Mouse (Mus musculus) thymus, postnatal 4 days (tissue): ENCODE data around the gene Mup5.
"Not testable (repeated sequence)": the region's sequence is repeated elsewhere in the genome, so short reads cannot be mapped to it uniquely, and the experiment has no call there.

Experiments used
- DNase-seq: peaks from one replicate; pipeline ENCODE4 v3.0.0; 2021

Gene Mup5

DNA sequence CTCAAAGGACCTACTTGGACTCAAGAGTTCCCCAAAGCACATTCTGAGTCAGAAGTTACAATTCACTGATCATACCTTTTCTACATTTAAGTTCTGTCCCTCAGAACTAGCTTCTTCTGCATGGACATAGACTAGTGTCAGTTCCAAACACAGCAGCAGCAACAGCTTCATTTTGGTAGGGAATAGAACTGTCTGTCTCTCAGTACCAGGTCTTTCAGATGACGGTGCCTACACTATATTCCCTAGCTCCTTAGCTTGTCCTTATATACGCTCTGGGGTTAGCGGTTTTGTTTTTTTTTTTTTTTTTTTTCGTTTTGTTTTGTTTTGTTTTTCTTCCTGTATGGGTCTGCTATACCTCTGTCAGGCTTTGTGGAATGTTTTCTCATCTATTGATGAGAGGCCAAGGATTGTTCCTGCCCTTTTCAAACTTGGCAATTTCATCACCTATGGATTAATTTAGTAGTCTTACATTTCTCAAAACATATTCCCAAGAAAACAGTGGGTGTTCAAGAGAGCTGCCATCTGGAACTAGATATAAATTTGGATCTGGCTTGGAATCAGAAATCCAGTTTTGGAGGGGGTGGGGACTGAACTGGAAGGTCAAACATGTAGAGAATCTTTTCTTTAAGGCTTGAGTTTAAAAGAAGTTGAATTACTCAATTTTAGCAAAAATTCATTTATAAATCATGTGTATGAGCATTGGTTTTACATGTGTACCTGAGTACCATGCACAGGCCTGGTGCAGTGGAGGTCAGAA lies at the start of gene Mup5:
Gene Mup5 (minus strand): TSS at position 282 of the 757 bp plus-strand sequence.
- DNase-seq, result no peak

DNA sequence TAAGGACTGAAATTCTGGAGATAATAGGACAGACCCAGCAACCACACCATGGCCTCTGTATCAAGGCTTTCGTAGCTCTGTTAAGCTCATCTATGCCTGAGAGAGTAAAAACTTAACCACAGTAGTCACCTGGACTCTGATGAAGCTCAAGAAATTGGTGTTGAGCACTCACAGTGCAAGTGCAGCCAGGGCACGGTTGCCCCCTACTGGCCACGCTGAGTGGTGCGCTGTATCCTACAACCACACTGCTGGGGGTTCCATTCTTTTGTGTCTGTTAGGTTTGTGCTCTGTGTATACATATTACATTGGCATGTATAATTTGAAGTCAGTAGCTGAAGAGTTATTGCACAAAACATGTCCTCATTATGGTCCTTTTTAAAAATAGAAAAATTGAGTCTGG lies 23.1 kb upstream of the Mup5 start:
- peak; percentile 12 for DNase-seq

DNA sequence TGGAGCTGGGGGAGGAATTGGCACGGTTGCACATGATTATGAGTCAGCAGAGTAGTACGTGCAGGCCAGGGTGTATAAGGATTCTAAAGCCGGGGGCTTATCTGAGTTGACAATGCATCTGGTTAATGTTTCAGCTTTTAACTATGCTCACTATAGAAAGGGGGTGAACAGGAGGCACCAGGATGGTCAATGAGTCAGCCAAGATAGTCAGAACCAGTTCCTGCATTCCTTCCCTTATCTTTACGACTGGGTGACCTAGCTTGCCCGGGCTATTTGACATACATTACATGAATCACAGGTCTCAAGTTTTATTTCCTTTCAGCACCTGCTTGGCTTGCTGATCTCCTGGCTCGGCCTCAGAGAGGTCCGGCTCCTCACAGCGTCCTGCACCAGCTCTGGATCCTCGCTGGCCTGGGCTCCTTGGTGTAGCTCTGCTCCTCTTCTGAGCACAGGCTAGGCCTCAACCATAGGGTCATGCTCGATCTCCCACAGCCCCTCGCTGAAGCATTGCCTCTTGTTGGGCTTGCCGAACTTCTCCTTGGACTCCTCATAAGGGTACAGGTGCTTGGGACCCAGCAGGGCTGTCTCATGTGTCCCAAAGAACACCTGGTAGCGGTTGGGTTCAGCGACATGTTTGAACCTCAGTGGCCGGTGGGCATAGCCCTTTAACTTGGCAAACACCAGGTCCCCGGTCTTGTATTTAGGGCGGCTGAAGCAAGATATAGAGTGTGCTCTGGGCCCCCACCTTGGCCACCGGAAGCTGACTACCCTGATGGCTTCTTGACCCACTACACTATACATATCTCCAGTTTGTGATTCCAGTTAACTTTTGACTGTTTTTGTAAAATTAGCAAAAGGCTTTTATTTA lies 21.0 kb upstream of the Mup5 start:
- no peak for DNase-seq

DNA sequence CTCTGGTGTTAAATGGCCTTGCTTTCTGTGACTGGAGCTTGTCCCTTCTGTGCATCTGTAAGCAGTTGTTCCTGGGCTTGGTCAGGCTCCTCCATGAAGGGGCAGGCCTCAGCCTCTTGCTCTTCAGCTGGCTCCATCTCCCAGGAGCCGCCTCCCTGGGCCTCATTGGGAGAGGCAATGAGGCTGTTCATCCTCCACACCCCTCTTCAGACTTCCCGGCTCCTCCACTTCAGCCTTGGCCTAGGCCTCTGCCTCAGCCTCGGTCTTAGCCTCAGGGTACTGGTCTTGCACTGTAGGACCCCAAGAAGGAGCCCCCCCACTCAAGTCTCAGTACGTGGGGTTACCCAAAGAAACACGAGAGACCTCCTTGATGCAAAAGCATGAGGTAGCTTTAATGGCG lies 20.3 kb upstream of the Mup5 start:
- DNase-seq, result no peak

DNA sequence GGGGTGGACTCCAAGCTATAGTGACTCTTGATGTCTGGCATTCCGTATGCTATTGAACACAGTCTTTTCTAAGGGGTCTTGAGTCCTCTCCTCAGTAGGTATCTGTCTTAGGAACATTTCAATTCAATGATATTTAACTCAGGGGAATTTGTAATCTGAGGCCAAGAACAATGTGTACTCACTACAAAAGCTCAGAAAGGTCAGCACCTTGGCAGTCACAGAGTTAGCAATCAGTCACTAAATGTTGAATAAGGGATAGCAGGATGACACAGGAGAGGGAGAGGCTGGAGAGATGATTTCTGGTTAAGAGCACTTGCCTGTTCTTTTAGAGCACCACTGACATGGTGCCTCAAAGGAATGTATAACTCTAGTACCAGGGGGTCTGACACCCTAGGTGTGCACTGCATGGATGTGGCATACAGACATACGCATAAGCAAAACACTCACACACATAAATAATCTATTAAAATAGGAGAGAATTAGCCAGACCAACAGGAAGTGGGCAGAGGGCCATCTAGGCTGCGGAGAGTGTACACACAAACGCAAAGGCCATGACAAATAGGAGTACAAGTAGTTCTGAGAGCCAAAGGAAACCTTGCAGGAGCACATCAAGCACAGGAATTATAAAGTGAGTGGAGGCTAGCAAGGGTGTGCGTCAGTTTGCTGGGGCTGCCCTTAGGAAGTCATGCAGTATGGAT lies 9.9 kb upstream of the Mup5 start:
- no peak for DNase-seq

DNA sequence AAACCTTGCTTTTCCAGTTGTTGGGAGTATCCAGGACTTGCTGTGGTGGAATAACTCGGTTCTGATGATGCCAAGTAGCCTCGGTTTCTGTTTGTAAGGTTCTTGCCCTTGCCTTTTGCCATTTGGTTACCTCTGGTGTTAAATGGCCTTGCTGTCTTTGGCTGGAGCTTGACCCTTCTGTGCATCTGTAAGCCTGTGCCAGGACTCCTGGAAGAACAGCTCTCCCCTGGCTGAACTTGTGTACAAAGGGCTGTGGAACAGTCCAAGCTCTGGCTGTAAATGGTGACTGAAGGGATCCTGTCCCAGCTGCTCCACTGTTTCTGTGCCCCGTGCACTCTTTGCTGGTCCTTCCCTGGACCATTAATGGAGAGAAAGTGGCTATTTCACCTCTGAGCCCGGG lies 5.8 kb downstream of the Mup5 start:
- DNase-seq, result no peak

DNA sequence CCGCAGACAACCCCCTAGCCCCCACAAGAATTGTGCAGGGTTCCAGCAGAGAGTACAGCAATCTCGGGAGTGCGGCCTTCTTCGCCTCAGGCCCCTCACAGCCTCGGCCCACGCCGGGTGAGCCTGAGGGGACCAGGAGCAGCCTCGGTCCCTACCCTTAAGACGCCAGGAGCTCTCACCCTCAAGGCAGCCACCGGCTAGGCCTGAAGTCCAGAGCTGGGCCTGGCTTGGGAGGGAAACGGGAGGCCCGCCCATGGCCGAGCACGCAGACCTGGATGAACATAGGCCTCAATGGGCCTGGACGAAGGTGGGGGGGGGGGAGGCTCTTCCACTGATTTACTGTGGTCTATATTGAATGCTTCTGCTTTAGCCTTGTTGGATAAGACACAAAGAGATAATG lies 11.8 kb downstream of the Mup5 start:
- no peak for DNase-seq

DNA sequence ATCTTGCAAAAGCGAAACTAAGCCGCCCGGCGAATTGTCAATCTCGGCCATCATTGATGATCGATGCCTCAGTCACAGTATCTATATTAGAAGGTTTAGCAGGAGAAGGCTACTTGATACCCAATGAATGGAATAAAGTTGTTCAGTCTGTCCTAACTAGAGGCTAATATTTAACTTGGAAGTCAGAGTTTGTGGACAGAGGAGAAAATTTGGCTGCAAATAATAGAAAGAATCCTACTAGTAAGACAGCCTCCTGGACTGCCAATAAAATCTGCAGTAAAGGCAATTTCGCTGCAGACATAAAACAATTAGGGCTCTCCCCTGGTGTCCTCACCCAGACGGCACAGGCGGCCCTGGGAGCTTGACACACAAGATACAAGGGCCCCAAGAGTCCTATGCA lies 12.5 kb downstream of the Mup5 start:
- not testable (repeated sequence) for DNase-seq

DNA sequence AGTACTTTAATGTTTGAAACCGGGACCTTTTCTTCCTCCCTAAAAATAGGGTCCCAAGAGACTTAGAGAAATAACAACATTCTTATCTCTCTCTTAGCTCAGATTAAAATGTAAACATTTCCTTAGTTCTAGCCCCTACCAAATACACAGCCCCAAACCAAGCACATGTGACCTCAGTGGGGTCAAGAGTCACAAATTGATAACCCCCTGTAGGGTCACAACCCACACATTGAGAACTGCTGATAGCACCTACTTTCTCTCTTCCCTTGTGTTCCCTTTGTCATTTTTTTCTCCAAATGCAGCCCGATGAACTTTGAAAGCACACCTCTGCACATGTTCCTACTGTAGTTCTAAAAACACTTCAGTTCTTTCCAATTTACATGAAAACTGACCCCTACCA lies 19.4 kb downstream of the Mup5 start:
- no peak for DNase-seq

DNA sequence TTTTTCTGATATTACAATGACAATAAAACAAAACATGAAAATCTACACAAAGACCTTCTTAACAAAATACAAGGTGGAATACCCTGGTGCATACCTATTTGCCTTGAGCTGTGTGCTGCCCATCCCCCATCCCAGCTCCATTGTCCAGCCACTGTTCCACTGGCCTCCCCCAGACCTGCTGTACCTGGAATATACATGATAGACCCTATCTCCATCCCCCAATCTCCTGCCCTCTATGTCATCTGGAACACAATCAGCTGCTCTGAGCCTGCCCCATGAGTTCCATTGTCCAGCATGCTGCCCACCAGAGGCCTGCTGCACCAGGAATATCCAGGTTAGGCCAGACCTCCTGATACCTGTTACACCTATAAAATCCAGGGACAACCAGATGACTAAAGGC lies 21.6 kb downstream of the Mup5 start:
- DNase-seq, result no peak

DNA sequence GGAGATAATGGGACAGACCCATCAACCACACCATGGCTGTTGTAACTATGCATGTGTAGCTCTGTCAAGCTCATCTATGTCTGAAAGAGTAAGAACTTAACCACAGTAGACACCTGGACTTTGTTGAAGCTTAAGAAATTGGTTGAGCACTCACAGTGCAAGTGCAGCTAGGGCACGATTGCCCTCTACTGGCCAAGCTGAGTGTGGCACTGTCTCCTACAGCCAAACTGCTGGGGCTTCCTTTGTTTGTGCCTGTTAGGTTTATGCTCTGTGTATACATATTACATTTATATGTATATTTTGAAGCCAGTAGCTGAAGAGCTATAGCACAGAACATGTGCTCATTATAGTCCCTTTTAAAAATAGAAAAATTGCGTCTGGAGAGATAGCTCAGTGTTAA lies 23.8 kb downstream of the Mup5 start:
- peak; percentile 13 for DNase-seq

DNA sequence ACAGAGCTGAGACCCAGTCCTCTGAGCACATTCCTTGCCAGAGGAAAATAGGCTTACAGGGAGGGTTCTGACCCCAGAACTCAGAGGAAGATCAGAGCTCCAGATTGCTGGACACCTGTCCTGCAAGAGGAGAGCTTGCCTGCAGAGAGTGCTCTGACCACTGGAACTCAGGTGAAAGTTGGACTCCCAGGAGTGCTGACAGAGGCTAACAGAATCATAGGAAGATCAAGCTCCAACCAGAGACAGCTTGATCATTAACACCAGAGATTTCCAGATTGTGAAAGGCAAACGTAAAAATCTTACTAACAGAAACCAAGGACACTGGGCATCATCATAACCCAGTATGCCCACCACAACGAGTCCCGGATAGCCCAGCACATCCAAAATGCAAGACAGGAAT lies 26.1 kb downstream of the Mup5 start:
- DNase-seq, result not testable (repeated sequence)

DNA sequence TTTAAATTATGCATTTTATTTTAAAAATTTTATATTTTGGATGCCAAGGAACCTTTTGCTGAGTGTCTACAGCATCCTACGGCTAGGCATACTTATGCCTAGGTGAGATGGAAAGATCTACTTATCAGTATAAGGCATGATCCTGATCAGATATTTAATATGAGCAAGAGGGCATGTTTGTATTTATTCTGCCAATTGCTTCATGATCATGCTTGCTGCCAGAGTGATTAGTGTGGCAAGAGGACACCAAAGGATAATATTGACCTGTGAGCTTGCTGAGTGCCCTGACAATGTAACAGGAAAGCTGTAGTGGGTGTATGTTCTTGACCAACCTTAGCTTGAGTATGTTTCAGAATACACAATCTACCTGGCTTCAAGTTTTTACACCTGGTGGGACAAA lies 45.3 kb downstream of the Mup5 start:
- DNase-seq, result not testable (repeated sequence)

DNA sequence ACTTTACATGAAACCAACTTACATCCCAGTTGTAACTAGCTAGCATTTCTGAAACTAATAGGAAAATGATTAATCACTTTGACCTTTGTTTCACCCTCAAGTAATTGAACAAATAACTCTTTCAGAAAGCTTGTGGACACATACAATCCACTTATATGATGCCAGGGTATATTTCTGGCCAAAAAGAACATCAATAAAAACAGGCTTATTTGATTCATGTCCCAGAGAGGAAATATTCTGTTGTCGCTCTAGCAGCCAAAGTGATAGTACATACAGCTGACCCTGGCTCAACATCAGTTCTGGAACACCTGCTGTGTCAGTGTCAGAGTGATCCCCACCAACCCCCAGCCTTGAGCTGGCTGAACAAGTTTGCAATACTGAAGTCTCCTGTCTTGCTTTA lies 50.8 kb downstream of the Mup5 start:
- DNase-seq, result not testable (repeated sequence)

DNA sequence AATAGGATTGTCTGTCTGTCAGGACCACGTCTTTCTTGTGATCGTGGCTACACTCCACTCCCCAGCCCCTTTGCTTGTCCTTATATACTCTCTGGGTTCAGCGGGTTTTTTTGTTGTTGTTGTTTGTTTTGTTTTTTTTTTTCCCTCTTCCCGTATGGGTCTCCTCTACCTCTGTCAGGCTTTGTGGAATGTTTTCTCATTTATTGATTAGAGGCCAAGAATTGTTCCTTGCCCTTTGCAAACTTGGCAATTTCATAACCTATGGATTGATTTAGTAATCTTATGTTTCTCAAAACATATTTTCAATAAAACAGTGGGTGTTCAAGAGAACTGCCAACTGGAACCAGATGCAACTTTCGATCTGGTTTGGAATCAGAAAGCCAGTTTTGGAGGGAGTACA lies 52.9 kb downstream of the Mup5 start, which contains the start of gene Mup19:
Gene Mup19 (minus strand): TSS at position 101 of the 400 bp plus-strand sequence.
- DNase-seq, result not testable (repeated sequence)
